Mouse (Mus musculus) brain, embryonic 18.5 days (tissue): ENCODE measurements at regions not wholly inside any gene's neighbourhood (a gene's known extent, or its start where the extent isn't known, plus 50 kb on each side); places are given as distances from the start of the nearest gene placed in this dataset.

Source experiments
- DNase-seq: peaks from one replicate; pipeline ENCODE4 v3.0.0-alpha.2; 2012; ENCODE audit warnings: low read depth, low spot score

DNA sequence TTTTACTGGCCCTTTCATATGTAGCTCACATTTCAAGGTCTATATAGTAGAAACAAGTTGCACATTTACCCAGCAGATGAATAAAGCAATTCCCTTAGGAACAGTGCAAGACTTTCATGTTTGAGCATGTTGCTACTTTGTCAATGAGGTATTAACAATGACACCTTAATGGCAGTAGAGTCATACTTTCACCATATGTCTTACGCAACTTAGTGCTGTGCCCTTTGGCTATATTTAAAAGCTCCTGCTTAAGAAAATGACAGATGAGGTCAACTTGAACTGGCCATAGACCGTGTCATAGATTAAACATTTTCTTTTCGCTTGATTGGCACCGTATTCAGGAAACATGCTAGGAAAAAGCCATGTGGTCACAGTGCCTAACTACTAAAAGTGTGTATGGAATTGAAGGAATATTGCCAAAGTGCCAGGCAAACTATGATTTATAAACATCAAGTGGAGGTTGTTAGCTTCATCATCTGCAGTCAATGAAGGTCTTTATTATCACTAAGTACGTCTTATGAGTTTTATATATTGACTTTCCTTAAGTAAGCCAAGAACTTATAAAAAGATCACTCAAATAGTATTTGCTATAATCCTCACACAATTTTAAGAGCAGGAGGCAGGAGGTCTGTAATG, 200.5 kb upstream of the Zic1 start:
- DNase-seq = no peak

DNA sequence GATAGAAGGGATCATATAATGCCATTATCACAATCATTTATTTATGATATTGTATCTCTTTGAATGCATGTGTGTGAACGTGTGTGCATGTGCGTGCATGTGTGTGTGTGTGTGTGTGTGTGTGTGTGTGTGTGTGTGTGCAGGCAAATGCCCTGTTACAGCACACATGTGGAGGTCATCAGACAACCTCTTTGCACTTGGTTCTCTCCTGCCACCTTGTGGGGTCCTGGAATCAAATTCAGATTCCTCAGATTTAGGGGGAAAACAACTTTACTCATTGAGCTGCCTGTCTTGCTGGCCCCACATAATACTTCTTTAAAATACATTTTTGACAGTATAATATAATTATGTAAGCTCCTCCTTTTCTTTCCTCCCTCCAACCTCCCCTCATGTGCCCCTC, 195.7 kb upstream of the Zic1 start:
- no peak for DNase-seq

DNA sequence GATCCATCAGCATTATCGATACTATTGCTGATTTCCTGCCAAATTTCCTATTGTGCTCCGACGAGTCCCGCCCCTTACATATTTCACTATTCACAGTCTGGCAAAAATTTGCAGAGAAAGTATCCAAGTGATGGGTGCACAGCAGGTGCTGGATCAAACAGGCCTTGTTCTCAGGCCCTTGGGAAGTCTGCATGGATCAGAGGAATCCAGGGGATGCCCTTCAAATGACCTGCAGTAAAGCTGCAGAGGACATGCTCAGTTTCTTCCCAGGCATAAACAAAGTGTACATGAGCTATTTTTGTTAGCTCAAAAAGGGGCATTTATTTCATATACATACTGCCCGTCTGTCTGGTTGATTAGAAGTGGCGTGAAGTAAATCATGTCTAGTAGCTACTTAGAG, 194.2 kb upstream of the Zic1 start:
- DNase-seq = no peak

DNA sequence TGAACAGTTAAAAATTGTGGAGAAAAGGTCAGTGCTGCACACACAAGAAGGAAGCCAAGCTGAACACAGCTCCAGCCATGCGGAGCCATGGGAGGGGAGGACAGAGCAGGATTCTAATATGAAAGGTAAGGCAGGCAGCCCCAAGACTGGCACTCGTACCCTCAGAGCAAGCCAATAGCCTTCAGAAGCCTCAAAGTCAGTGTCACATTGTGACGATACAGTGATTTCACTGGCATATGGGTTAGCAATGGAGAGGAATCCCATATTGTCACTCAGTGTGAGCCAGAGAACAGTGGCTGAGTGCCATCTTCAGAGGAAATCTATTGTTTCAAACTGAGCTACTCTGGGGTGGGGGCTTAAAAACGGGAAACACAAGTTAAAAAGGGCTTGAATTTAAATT, 181.4 kb upstream of the Zic1 start:
- no peak for DNase-seq

DNA sequence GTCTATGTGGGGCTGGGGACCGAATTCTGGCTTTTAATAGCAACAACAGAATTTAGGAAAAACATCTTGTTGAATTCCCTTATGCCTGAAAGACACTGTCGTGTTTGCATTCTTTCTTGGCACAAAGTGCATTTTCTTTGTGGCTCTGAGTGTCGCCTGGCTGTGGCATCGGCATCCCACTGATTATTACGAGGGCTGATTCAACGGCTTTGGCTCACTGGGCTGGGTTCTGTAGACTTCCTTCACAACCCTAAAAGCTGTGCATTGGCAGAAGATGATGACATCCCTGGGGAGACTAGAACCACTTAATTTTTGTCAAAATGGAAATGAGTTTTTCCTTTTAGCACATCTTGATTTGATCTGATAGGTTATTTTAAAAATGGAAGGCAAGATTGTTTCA, 179.8 kb upstream of the Zic1 start:
- DNase-seq = no peak

GRCm38 (mm10) chr9:91528838-91529475, 163.3 kb upstream of the Zic1 start:
- no peak for DNase-seq

DNA sequence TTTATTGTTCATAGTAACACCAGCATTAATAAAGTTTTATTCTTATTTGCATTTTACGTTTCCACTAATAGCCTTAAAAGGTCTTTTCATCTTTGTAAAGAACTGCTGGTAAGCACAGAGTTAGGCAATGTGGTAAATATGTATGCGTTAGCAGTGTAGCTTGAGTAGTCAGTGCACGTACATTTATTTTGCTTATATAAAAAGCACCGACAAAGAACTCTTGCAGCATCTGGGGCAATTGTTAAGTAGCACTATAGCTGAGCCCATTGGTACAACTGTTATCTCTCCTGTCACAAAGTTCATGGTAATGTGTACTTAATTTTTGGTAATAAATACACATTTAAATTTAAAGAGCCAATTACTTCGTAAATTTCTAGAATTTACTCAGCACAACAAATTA, 162.8 kb upstream of the Zic1 start:
- no peak for DNase-seq

DNA sequence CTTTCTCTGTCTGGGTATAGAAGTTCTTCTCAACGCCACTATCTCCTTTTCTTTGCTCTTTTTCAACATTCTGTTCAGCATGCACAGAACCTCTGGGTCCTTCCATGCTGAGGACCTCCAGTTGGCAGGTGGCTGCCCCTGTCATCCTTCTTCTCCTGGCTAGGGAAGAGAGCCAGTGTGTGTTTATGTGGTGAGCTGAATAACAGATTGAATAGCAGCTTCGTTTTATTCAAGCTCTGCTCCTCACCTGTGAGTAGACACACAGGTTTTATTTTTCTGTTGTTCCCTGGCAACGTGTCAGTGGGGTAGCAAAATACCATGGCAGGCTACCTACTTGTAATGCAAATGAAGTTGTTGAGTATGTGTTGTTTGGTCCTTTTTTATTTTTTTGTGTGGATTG, 154.9 kb upstream of the Zic1 start:
- DNase-seq = no peak

GRCm38 (mm10) chr9:91509672-91510071, 144.1 kb upstream of the Zic1 start:
- no peak for DNase-seq

GRCm38 (mm10) chr9:91503657-91504329, 138.2 kb upstream of the Zic1 start:
- DNase-seq = no peak

DNA sequence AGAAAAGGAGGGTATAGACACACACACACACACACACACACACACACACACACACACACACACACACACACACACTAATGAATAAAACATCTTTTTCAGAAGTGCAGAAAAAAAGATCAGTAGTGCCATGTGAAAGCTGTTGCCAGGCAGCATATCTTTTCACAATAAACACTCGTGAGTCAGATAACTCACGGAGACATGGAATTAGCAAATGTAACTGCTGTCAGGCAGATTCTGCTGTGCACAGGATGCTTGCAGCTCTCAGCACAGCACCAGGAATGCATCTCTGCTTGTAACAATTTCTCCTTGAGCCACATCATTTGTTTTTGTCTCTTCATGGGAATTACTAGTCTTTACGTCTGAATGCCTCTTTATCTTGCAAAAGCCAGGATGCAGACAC, 111.0 kb upstream of the Zic1 start:
- DNase-seq = no peak

- no peak for DNase-seq
Observed at GRCm38 (mm10) chr9:91462713-91463425, 97.3 kb upstream of the Zic1 start.

DNA sequence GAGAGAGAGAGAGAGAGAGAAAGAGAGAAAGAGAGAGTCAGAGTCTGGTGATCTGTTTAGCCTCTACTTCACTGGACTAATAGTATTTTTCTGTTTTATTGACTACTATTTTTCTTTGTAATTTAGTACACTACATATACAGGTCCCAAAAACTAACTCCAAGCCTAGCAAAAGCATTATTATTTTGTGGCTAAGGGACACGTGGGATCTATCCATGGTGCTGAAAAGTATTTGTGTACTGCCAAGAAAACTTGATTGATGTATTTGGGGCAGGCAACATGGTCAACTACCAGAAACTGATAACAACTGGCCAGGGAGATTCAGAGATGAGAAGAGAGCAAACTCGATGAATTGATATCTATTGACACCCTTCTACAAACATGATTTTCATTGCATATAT, 94.3 kb upstream of the Zic1 start:
- DNase-seq = no peak

GRCm38 (mm10) chr9:91456843-91457242, 91.2 kb upstream of the Zic1 start:
- no peak for DNase-seq

DNA sequence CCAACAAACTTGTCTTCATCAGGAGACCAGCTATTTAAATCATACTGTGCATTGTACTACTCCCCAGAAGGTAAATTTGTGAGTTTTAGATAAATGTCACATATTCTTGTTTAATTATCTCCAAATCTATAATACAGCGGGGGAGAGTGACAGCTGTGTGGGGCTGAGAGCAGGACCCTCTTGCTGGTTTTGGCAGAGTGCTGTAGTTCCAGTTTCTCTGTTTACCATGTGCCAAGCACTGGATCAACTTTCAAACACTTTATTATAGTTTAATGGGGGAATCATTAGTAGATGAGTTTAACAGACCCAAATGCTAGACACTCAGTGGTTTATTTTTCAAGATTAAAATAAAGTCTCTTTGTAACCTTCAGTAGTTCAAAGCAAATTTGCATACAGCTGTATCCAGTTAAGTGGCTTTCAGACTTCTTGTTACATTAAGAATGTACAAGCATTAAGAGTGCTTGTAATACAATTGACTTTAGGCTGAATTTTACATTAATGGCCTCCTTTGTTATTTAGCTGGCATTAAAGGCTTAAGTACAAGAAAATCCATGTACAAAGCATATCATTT, 90.7 kb upstream of the Zic1 start:
- DNase-seq = no peak

DNA sequence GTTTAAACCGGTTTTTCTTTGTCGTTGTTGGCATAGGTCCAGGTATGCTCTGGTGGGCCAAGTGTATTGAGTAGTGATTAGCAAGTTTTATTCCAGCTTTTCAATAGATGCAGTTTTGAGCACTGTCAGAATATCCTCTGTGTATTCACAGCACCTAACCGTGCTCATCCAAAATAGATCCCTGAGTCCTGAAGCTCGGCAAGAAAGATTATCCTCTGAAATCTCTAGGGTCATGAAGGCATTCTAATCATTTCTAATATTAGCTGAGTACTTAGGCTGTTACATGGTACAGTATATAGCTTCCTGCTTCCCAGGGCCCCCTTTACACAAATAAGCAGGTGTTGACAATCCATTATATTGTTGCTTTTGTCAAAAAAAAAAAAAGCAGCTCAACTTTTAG, 73.5 kb upstream of the Zic1 start:
- DNase-seq = no peak
